Mouse (Mus musculus): ENCODE data around the gene Fibp. TPM values are rescaled to one million over a fixed set of nuclear protein-coding genes. Genes with fewer than 3 reads are reported as not detected.
A peak's percentile ranks its signal among the peaks of the same experiment; 100 is the strongest.

Gene Fibp
- polyA plus RNA-seq, 1 experiment, result 130 TPM

DNA sequence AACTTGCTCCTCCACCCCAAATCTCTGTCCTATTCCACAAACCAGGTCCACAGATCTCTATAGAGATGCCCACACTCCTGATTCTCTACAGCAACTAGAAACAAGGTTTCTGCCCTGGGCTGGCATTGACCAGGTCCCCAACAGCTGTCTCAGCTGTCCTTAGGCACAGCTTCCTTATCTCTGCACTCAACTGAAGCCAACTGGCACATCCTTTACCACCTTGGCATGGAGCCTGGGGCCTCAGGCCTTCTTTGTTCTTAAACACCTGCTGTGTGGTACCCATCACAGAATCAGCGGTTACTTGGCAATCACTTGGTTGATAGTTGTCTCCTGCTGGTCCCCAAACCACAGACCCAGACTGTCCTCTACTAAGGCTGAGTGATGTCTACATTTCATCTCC lies 30.0 kb upstream of the Fibp start:
- DNase-seq (ENCODE audit: extremely low spot score in 1 of 2, low spot score in 1 of 2), result no peak

- no peak for DNase-seq (ENCODE audit: extremely low spot score in 1 of 2, low spot score in 1 of 2)
Measured at GRCm38 (mm10) chr19:5431911-5432464, 28.4 kb upstream of the Fibp start.

GRCm38 (mm10) chr19:5432992-5433852 lies 27.2 kb upstream of the Fibp start:
- DNase-seq (ENCODE audit: extremely low spot score in 1 of 2, low spot score in 1 of 2), result no peak

DNA sequence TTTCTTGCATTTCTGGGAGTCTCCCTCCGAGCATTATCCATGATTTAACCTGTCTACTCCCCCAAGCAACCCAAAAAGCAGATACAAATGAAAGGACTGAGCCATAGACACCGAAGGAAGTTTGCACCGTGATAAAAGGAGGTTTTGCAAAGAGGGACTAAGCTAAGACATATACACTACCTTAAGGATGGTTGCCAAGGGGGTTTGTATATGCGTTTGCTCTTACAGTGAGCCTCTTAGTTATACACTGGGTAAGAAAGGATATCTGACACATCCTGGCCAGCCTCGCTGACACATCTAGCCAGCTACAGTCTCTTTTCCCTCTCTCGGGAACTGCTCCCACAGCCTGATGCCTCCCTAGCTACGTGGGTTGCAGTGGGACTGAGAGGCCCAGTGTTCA lies 26.5 kb upstream of the Fibp start:
- DNase-seq (ENCODE audit: extremely low spot score in 1 of 2, low spot score in 1 of 2), result no peak

GRCm38 (mm10) chr19:5444371-5444908 lies 16.0 kb upstream of the Fibp start:
- DNase-seq (ENCODE audit: extremely low spot score in 1 of 2, low spot score in 1 of 2), result no peak

- no peak for DNase-seq (ENCODE audit: extremely low spot score in 1 of 2, low spot score in 1 of 2)
Measured at GRCm38 (mm10) chr19:5444954-5445353, 15.5 kb upstream of the Fibp start.

- DNase-seq (ENCODE audit: extremely low spot score in 1 of 2, low spot score in 1 of 2), result no peak
Measured at GRCm38 (mm10) chr19:5445747-5446146, 14.7 kb upstream of the Fibp start.

DNA sequence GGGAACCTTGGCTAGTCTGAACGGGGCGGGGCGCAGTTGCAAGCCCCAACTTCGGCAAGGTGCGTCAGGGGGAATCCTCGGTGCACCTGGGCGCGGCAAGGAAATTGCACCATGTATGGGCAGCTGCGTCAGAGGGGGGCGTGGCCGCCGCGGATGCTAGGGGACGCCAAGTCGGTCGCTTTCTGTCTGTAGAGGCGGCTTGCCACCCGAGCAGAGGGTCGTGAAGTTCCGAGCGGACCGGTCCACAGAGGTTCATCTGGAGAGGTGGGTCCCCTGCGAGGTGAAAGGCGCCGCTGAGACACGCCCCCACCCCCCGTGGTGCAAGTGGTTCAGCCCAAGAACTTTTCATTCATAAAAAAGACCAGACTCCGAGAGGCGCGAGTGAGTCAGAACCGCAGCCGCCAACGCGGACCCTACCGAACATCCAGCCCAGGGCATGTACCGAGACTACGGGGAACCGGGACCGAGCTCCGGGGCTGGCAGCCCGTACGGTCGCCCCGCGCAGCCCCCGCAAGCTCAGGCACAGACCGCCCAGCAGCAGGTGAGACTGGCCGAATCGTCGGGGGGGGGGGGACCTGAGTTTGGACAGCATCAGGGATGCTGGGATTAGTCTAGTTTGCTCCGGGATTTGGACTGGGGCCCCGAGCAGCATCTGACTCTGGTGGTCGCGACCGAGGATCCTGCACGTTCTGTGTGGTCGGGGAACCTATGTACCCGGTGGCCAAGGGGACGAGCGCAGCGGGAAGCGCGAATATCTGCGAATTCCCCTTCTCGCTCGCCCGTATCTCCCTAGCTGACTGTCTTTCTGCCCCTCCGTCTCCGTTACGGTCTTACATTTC lies 12.7 kb upstream of the Fibp start, which contains the start of gene Fosl1:
TSS of gene Fosl1 (plus strand) at position 33 of the 839 bp plus-strand sequence.
- peak in 1 of 2 experiments; percentile 78 for DNase-seq (ENCODE audit: extremely low spot score in 1 of 2, low spot score in 1 of 2)

- DNase-seq (ENCODE audit: extremely low spot score in 1 of 2, low spot score in 1 of 2), result no peak
Measured at GRCm38 (mm10) chr19:5448354-5449150, 11.9 kb upstream of the Fibp start.

GRCm38 (mm10) chr19:5449673-5450072 lies 10.7 kb upstream of the Fibp start:
- DNase-seq (ENCODE audit: extremely low spot score in 1 of 2, low spot score in 1 of 2), result no peak

DNA sequence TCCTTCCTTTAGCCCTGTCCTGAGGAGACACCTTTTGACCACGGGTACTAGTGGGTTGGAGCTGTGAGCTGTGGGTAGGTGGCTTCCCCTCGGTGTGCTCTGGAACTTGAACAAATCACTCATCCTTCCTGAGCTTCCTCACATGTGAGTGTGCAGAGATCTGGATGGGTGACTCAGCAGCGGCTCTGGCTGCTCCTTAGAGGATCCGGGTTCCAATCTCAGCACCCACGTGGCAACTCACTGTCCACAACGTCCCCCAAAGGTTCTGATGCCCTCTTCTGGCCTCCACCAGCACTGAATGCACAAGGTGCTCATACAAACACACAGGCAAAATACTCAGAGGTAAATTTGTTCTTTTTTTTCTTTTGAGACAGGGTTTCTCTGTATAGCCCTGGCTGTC lies 8.6 kb upstream of the Fibp start:
- DNase-seq (ENCODE audit: extremely low spot score in 1 of 2, low spot score in 1 of 2), result no peak

GRCm38 (mm10) chr19:5455037-5455436 lies 5.4 kb upstream of the Fibp start:
- no peak for DNase-seq (ENCODE audit: extremely low spot score in 1 of 2, low spot score in 1 of 2)

GRCm38 (mm10) chr19:5455568-5455967 lies 4.8 kb upstream of the Fibp start:
- no peak for DNase-seq (ENCODE audit: extremely low spot score in 1 of 2, low spot score in 1 of 2)

GRCm38 (mm10) chr19:5456241-5456921 lies 4.0 kb upstream of the Fibp start:
- no peak for DNase-seq (ENCODE audit: extremely low spot score in 1 of 2, low spot score in 1 of 2)

GRCm38 (mm10) chr19:5456922-5457745 lies 3.3 kb upstream of the Fibp start:
- DNase-seq (ENCODE audit: extremely low spot score in 1 of 2, low spot score in 1 of 2), result peak; percentile 93 to 97

DNA sequence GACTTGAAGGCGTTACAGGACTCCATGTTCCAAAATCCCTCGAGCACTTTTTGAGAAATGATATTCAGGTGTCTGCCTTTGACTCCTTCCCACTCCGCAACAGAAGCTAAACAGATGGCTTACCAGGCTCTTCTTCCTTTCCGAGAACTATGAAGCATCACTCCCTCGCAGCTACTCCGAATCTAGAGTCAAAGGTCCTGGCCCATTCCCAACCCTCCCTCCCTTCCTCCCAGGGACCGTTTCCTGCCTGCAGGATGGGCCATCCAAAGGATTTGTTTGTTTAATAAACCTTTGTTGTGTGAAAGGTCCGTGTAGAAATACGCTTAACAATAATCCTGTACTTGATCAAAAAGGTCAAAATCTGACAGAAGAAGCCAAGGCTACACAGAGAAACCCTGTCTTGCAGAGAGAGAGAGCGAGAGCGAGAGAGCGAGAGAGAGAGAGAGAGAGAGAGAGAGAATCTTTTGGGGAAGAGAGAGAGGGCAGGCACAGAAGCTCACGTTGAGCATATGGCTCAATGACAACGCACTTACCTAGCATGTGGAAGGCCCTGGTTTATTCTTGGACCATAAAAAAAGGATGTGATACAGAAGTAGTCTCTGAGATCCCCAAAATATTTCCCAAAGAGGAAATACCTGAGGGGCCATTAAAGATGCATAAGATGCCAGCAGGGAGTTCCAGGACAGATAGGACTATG lies 2.5 kb upstream of the Fibp start, which contains the start of gene Ccdc85b:
TSS of gene Ccdc85b (minus strand) at position 149 of the 697 bp plus-strand sequence.
- no peak for DNase-seq (ENCODE audit: extremely low spot score in 1 of 2, low spot score in 1 of 2)

GRCm38 (mm10) chr19:5459019-5459418 lies 1.4 kb upstream of the Fibp start:
- DNase-seq (ENCODE audit: extremely low spot score in 1 of 2, low spot score in 1 of 2), result peak in 1 of 2 experiments; percentile 69

GRCm38 (mm10) chr19:5459896-5460295 lies 519 bp upstream of the Fibp start:
- DNase-seq (ENCODE audit: extremely low spot score in 1 of 2, low spot score in 1 of 2), result peak in 1 of 2 experiments; percentile 49

All from frontal cortex, adult 2 months (tissue).